Mouse (Mus musculus): ENCODE data around the gene Olfr1037. TPM values are rescaled to one million over a fixed set of nuclear protein-coding genes. Genes with fewer than 3 reads are reported as not detected.

Gene Olfr1037
- polyA plus RNA-seq, 1 experiment: not detected

DNA sequence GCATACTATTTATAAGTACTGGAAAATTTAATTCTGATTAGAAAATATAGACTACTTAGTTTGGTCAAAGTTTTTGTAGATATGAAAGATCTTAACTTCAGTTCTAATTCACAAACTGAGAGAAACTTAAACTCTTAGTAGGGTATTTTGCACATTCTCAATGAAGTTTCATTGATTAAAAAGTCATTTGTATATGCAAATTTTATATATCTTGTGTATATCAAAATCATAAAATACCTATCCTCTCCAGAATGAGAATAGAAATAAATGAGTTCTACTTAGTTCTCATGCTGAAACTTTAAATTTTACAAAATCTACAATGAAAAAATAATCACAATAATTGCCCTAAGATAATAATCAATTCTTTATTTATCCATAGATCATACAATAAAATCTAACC is 41.6 kb downstream of the Olfr1037 start, which contains the start of gene Olfr1034:
Gene Olfr1034, plus strand, starts transcription at position 301 of the 400 bp plus-strand sequence.
- no peak within 1 kb of the TSS for H3K4me3 ChIP-seq (ENCODE audit: insufficient read depth, poor library complexity, severe bottlenecking)
- H3K27me3 ChIP-seq (ENCODE audit: control insufficient read depth, insufficient read depth, insufficient read length): no peaks in the 10 kb centered on the region
- no peaks in the 10 kb centered on the region for H3K36me3 ChIP-seq (ENCODE audit: control insufficient read depth, insufficient read depth)
- H3K79me2 ChIP-seq (ENCODE audit: control insufficient read depth, insufficient read depth): no peaks in the 10 kb centered on the region
- H3K79me3 ChIP-seq (ENCODE audit: low read depth): no peaks in the 10 kb centered on the region
- H3ac ChIP-seq (ENCODE audit: control insufficient read depth, insufficient read length, low read depth): no peak within 1 kb of the TSS
- TF ChIP-seq MAX (IDR thresholded peaks at IDR 0.05): no peak

Other genes with a start within 250 kb of the Olfr1037 start
- not detected for gene Olfr1019, start 241.9 kb downstream of the Olfr1037 start, polyA plus RNA-seq (2012; fragmentation: generic; extraction: Trizol)
- not detected for gene Olfr1020, start 240.4 kb downstream of the Olfr1037 start, polyA plus RNA-seq (2012; fragmentation: generic; extraction: Trizol)
- not detected for gene Olfr1022, start 218.8 kb downstream of the Olfr1037 start, polyA plus RNA-seq (2012; fragmentation: generic; extraction: Trizol)
- gene Olfr1023, start 201.7 kb downstream of the Olfr1037 start, polyA plus RNA-seq (2012; fragmentation: generic; extraction: Trizol): not detected
- gene Olfr1024, start 182.3 kb downstream of the Olfr1037 start, polyA plus RNA-seq (2012; fragmentation: generic; extraction: Trizol): not detected
- gene Olfr1025-ps1, start 172.2 kb downstream of the Olfr1037 start, polyA plus RNA-seq (2012; fragmentation: generic; extraction: Trizol): not detected
- gene Olfr1026, start 165.8 kb downstream of the Olfr1037 start, polyA plus RNA-seq (2012; fragmentation: generic; extraction: Trizol): not detected
- gene Olfr1028, start 136.9 kb downstream of the Olfr1037 start, polyA plus RNA-seq (2012; fragmentation: generic; extraction: Trizol): not detected
- gene Olfr1029, start 113.5 kb downstream of the Olfr1037 start, polyA plus RNA-seq (2012; fragmentation: generic; extraction: Trizol): not detected
- not detected for gene Olfr1030, start 108.1 kb downstream of the Olfr1037 start, polyA plus RNA-seq (2012; fragmentation: generic; extraction: Trizol)
- gene Olfr1031, start 97.1 kb downstream of the Olfr1037 start, polyA plus RNA-seq (2012; fragmentation: generic; extraction: Trizol): not detected
- gene Olfr1032, start 81.8 kb downstream of the Olfr1037 start, polyA plus RNA-seq (2012; fragmentation: generic; extraction: Trizol): not detected
- not detected for gene Olfr1033, start 66.8 kb downstream of the Olfr1037 start, polyA plus RNA-seq (2012; fragmentation: generic; extraction: Trizol)
- gene Olfr1034, start 41.5 kb downstream of the Olfr1037 start, polyA plus RNA-seq (2012; fragmentation: generic; extraction: Trizol): not detected
- gene Olfr1036, start 13.4 kb downstream of the Olfr1037 start, polyA plus RNA-seq (2012; fragmentation: generic; extraction: Trizol): not detected
- not detected for gene Olfr1039, start 48.5 kb upstream of the Olfr1037 start, polyA plus RNA-seq (2012; fragmentation: generic; extraction: Trizol)
- not detected for gene Olfr1040, start 59.3 kb upstream of the Olfr1037 start, polyA plus RNA-seq (2012; fragmentation: generic; extraction: Trizol)
- not detected for gene Olfr1042, start 74.5 kb upstream of the Olfr1037 start, polyA plus RNA-seq (2012; fragmentation: generic; extraction: Trizol)
- not detected for gene Olfr1043, start 80.1 kb upstream of the Olfr1037 start, polyA plus RNA-seq (2012; fragmentation: generic; extraction: Trizol)
- not detected for gene Olfr1044, start 90.4 kb upstream of the Olfr1037 start, polyA plus RNA-seq (2012; fragmentation: generic; extraction: Trizol)
- gene Olfr52, start 98.3 kb upstream of the Olfr1037 start, polyA plus RNA-seq (2012; fragmentation: generic; extraction: Trizol): not detected
- gene Olfr1045, start 115.6 kb upstream of the Olfr1037 start, polyA plus RNA-seq (2012; fragmentation: generic; extraction: Trizol): not detected
- not detected for gene Olfr1046, start 131.9 kb upstream of the Olfr1037 start, polyA plus RNA-seq (2012; fragmentation: generic; extraction: Trizol)
- gene Olfr1047, start 144.0 kb upstream of the Olfr1037 start, polyA plus RNA-seq (2012; fragmentation: generic; extraction: Trizol): not detected
- gene Olfr1048, start 152.9 kb upstream of the Olfr1037 start, polyA plus RNA-seq (2012; fragmentation: generic; extraction: Trizol): not detected
- not detected for gene Olfr1049, start 170.9 kb upstream of the Olfr1037 start, polyA plus RNA-seq (2012; fragmentation: generic; extraction: Trizol)
- not detected for gene Olfr1051, start 191.7 kb upstream of the Olfr1037 start, polyA plus RNA-seq (2012; fragmentation: generic; extraction: Trizol)
- gene Olfr1052, start 205.1 kb upstream of the Olfr1037 start, polyA plus RNA-seq (2012; fragmentation: generic; extraction: Trizol): not detected
- gene Olfr1053, start 227.9 kb upstream of the Olfr1037 start, polyA plus RNA-seq (2012; fragmentation: generic; extraction: Trizol): not detected
- gene Olfr1054, start 248.0 kb upstream of the Olfr1037 start, polyA plus RNA-seq (2012; fragmentation: generic; extraction: Trizol): not detected